Mouse (Mus musculus) liver, postnatal 0 days (tissue): ENCODE results near the gene Bcl11b.

Experiments
- CTCF ChIP-seq: sonication (generic); IDR thresholded peaks from 2 replicates; pipeline ENCODE4 v1.5.1; 2016; ENCODE audit warnings: antibody characterized with exemption, low read depth
- EP300 ChIP-seq: IDR thresholded peaks from 2 replicates; pipeline ENCODE4 v1.6.1; 2016; ENCODE audit warnings: antibody characterized with exemption, low read depth, mild to moderate bottlenecking

GRCm38 (mm10) chr12:108012003-108012402, 8.6 kb upstream of the Bcl11b start:
- TF ChIP-seq CTCF (no peak), EP300 (no peak)
